Mouse (Mus musculus) hindbrain, postnatal 0 days (tissue): ENCODE measurements at regions not wholly inside any gene's neighbourhood (a gene's known extent, or its start where the extent isn't known, plus 50 kb on each side); places are given as distances from the start of the nearest gene placed in this dataset.

ENCODE experiments used
- ATAC-seq: fragments of 200-750 bp; cut with Nextera tagmentation; 2 replicates; pipeline ENCODE4 v1.8.0; 2017; ENCODE audit warnings: mild to moderate bottlenecking, moderate TSS enrichment, moderate library complexity
- DNase-seq: peaks from one replicate; pipeline ENCODE4 v3.0.0-alpha.2; 2015; ENCODE audit warnings: low spot score
- H3K27ac ChIP-seq: fragments of 300-500 bp; sonication (generic); 2 replicates; pipeline ENCODE4 v1.5.1; 2014; ENCODE audit warnings: mild to moderate bottlenecking
- H3K27me3 ChIP-seq: fragments of 300-500 bp; sonication (generic); 2 replicates; pipeline ENCODE4 v1.6.1; 2014; ENCODE audit warnings: low read length, mixed read lengths; ENCODE audit not compliant: insufficient read depth
- H3K36me3 ChIP-seq: fragments of 300-500 bp; sonication (generic); 2 replicates; pipeline ENCODE4 v1.6.1; 2014; ENCODE audit warnings: low read length, mixed read lengths; ENCODE audit not compliant: insufficient read depth
- H3K4me1 ChIP-seq: fragments of 300-500 bp; sonication (generic); 2 replicates; pipeline ENCODE4 v1.6.1; 2014; ENCODE audit warnings: antibody characterized with exemption, low read length, mixed read lengths; ENCODE audit not compliant: insufficient read depth
- H3K4me2 ChIP-seq: fragments of 300-500 bp; sonication (generic); 2 replicates; pipeline ENCODE4 v1.6.1; 2014; ENCODE audit warnings: low read depth, mild to moderate bottlenecking, low read length, moderate library complexity, mixed read lengths
- H3K4me3 ChIP-seq: fragments of 300-500 bp; sonication (generic); 2 replicates; pipeline ENCODE4 v1.5.1; 2014; ENCODE audit warnings: low read length
- H3K9ac ChIP-seq: fragments of 300-500 bp; sonication (generic); replicated peaks from 2 replicates; pipeline ENCODE4 v1.6.1; 2014; ENCODE audit warnings: mild to moderate bottlenecking, low read length, moderate library complexity, mixed read lengths
- H3K9me3 ChIP-seq: fragments of 300-500 bp; sonication (generic); 2 replicates; pipeline ENCODE4 v1.6.1; 2016; ENCODE audit warnings: low read length, mixed read lengths
- CTCF ChIP-seq: IDR thresholded peaks from 2 replicates; pipeline ENCODE4 v1.5.1; 2016; ENCODE audit warnings: antibody characterized with exemption, control low read depth, low read depth
- WGBS: fragments of 180-500 bp; shearing (Covaris S2); extraction: QIAGEN DNeasy Blood & Tissue Kit; methylation state at CpG from one replicate; pipeline ENCODE4 v1.1.7; 2014; 5-methylcytosine and 5-hydroxymethylcytosine counted together

- Histone ChIP-seq H3K9me3 (no peaks in the 10 kb centered on the region), H3K36me3 (no peaks in the 10 kb centered on the region), H3K4me1 (no peaks in the 10 kb centered on the region), H3K27ac (no peak overlapping the region), H3K27me3 (no peaks in the 10 kb centered on the region), H3K9ac (no peak overlapping the region), H3K4me2 (no peak overlapping the region), H3K4me3 (no peak overlapping the region)
- DNase-seq (no peak), ATAC-seq (no peak)
- no peak for TF ChIP-seq CTCF
- 74% methylated on average over 1 of the region's 1 CpGs for WGBS
These were observed 1380.4 kb upstream of the Cdh8 start for GRCm38 (mm10) chr8:100796628-100797027.

GRCm38 (mm10) chr8:100793951-100794350 lies 1377.7 kb upstream of the Cdh8 start:
- Histone ChIP-seq H3K9me3 (no peaks in the 10 kb centered on the region), H3K9ac (no peak overlapping the region), H3K27ac (no peak overlapping the region), H3K4me3 (no peak overlapping the region), H3K4me2 (no peak overlapping the region), H3K27me3 (no peaks in the 10 kb centered on the region), H3K36me3 (no peaks in the 10 kb centered on the region), H3K4me1 (no peaks in the 10 kb centered on the region)
- ATAC-seq (no peak), DNase-seq (no peak)
- TF ChIP-seq CTCF = no peak
- 85% methylated on average over 7 of the region's 7 CpGs for WGBS

DNA sequence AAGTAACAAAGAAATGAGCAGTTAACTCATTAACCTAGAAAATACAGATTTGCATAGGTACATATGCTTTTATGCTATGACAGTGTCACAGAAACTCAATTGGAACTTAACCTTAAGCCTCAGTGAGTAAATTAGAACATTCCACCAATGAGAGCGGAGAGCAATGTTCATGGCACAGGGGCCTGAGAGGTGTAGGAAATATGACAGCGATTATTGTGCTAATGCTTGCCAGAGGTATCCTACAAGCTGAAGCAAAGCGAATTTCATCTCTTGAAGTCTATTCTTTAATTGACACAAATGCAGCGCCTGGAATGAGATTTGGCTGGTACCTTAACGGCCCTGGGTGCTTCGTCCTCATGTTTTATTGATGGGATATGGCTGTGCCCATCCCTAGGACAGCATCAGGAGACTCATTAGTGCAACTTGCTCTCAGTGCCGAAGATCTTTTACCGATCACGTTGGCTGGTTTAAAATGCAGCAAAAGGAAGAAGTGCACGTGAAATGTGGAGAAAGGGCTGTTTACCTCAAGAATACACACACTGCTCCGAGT lies 1374.4 kb upstream of the Cdh8 start:
- 0 out of 2 replicates have a peak overlapping the region, but pooled peaks have one; percentile 13 for H3K4me2 ChIP-seq
- H3K4me3 ChIP-seq = no peak overlapping the region
- H3K27me3 ChIP-seq = no peaks in the 10 kb centered on the region
- H3K27ac ChIP-seq = no peak overlapping the region
- DNase-seq (peak; percentile 2), ATAC-seq (no peak)
- H3K4me1 ChIP-seq = no peaks in the 10 kb centered on the region
- no peaks in the 10 kb centered on the region for H3K9me3 ChIP-seq
- 62% methylated on average over 11 of the region's 11 CpGs for WGBS
- no peak overlapping the region for H3K9ac ChIP-seq
- no peaks in the 10 kb centered on the region for H3K36me3 ChIP-seq
- TF ChIP-seq CTCF = no peak

DNA sequence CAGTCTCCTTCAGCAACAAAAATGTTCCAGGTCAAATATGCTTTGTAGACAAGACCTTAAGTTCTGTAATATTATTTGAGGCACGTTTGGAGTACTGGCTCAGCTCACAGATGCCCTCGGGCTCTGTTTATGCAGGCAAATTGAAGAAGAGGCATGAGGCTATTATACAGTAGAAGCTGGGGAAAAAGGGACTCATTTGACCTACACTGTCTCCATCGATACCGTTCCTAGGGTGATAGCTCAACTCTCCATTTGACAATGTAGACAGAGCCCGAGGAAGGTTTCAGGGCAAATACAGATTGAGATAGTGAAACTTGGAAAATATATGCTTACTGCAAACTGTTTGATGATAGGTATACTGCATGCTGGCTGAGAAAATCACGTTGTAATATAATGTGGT lies 1371.9 kb upstream of the Cdh8 start:
- no peak overlapping the region for H3K4me2 ChIP-seq
- ATAC-seq = no peak
- TF ChIP-seq CTCF = no peak
- H3K4me1 ChIP-seq = no peaks in the 10 kb centered on the region
- no peaks in the 10 kb centered on the region for H3K36me3 ChIP-seq
- H3K27me3 ChIP-seq = no peaks in the 10 kb centered on the region
- H3K27ac ChIP-seq = no peak overlapping the region
- WGBS = 77% methylated on average over 6 of the region's 6 CpGs
- H3K9ac ChIP-seq = no peak overlapping the region
- DNase-seq = no peak
- no peak overlapping the region for H3K4me3 ChIP-seq
- no peaks in the 10 kb centered on the region for H3K9me3 ChIP-seq

- H3K9ac ChIP-seq = 0 out of 2 replicates have a peak overlapping the region, but pooled peaks have one; percentile 33
- H3K4me1 ChIP-seq = no peaks in the 10 kb centered on the region
- WGBS = 16% methylated on average over 9 of the region's 9 CpGs
- peak; percentile 59 for ATAC-seq
- H3K4me2 ChIP-seq = peak overlapping the region; percentile 52
- no peak overlapping the region for H3K27ac ChIP-seq
- H3K9me3 ChIP-seq = no peaks in the 10 kb centered on the region
- DNase-seq = peak; percentile 75
- peak overlapping the region; percentile 13 for H3K4me3 ChIP-seq
- no peaks in the 10 kb centered on the region for H3K27me3 ChIP-seq
- TF ChIP-seq CTCF = peak; percentile 92
- H3K36me3 ChIP-seq = no peaks in the 10 kb centered on the region
These were observed 1356.6 kb upstream of the Cdh8 start for GRCm38 (mm10) chr8:100772742-100773370.

DNA sequence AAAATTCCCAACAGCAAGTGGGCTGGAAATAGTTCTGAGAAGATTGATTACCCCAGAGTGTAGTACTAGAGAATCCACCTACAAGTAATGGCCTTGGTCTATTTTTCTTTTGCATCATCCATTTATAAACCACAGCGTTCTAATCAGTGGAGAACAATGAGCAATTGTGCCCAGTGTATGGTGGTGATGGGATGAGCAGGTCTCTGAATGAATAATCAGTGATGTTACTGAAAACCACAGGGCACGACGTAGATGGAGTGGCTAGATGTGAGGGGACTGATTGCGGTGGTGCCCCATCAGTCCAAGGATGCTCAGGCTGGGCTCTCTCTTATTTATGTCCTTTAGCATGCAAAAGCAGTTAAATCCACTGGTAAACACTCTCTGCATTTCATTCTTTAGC lies 1353.3 kb upstream of the Cdh8 start:
- WGBS = 46% methylated on average over 4 of the region's 4 CpGs
- H3K4me1 ChIP-seq = no peaks in the 10 kb centered on the region
- no peak for DNase-seq
- no peak for TF ChIP-seq CTCF
- ATAC-seq = no peak
- H3K4me2 ChIP-seq = no peak overlapping the region
- no peak overlapping the region for H3K4me3 ChIP-seq
- H3K27me3 ChIP-seq = no peaks in the 10 kb centered on the region
- H3K9me3 ChIP-seq = no peaks in the 10 kb centered on the region
- H3K36me3 ChIP-seq = no peaks in the 10 kb centered on the region
- no peak overlapping the region for H3K27ac ChIP-seq
- no peak overlapping the region for H3K9ac ChIP-seq

DNA sequence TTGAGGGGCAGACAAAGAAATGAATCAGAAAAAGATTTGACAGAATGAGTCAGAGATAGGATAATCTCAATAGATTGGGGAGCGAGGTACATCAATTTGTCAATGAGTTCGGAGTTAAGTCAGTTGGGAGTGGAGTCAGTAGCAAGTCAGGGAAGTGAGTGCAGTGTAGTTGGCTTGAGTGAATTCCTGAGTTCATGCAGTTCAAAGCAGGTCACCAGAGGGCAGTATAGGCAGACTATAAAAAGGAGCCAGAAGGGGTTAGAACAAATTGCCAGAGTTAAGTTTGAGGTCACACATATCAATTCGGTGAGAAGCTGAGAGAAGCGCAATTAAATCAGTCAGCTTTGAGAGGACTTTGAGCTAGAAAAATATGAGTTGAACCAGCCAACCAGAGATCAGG lies 1317.7 kb upstream of the Cdh8 start:
- Histone ChIP-seq H3K4me1 (no peaks in the 10 kb centered on the region), H3K27me3 (no peaks in the 10 kb centered on the region), H3K9ac (no peak overlapping the region), H3K27ac (no peak overlapping the region), H3K9me3 (no peaks in the 10 kb centered on the region), H3K36me3 (no peaks in the 10 kb centered on the region), H3K4me3 (no peak overlapping the region), H3K4me2 (no peak overlapping the region)
- DNase-seq = no peak
- WGBS = 85% methylated on average over 4 of the region's 4 CpGs
- ATAC-seq = no peak
- no peak for TF ChIP-seq CTCF
